Mouse (Mus musculus): ENCODE results near the gene Zkscan17.

Gene Zkscan17

DNA sequence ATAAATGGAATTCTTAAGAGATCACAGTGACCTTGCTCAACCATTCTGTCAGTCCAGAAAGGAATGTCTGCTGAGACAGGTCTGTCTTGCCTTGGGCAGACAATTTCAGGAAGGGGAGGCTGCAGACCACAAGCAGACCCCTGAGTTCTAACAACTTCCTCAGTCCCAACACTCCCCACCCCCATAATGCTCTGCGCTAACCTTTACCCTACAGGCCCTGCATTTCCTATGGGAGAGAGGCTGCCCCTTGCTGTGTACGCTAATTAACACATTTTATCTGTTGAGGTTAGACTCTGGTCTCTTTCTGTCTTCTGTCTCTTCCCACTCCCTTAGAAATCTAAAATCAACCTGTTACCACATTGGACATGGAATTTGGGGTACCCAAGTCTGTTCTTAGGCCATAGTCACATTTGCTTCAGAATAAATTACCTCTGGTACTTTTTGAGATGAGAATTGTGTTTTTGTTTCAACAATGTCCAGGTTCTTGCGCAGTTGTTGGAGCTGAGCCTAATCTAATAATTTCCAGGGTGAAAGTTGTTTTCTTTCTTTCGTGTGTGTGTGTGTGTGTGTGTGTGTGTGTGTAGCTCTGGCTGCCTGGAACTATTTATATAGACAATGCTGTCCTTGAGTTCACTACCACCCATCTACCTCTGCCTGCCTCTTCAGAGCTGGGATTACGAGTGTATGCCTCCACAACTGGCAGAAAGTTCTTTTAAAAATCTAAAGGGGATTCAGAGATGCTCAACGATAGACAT is 6.6 kb downstream of the Zkscan17 start:
- DNase-seq (ENCODE audit: low spot score in 2 of 2) = no peak

DNA sequence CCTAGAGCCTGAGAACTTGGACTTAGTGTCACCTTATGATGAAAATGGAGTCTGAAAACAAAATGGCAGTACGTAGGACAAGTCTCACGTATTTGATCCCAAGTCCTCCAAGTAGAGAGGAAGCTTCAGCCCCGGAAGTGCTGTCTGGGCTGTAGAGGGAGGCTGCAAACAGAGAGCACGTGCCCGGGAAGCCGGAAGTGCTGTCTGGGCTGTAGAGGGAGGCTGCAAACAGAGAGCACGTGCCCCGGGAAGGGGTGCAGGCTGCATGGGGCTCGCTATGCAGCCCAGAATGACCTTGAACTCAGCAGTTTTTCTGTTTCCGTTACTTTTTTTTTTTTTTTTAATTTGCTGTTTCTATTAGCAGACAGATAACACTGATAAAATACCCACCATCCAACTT is 8.3 kb downstream of the Zkscan17 start:
- DNase-seq (ENCODE audit: low spot score in 2 of 2) = no peak

DNA sequence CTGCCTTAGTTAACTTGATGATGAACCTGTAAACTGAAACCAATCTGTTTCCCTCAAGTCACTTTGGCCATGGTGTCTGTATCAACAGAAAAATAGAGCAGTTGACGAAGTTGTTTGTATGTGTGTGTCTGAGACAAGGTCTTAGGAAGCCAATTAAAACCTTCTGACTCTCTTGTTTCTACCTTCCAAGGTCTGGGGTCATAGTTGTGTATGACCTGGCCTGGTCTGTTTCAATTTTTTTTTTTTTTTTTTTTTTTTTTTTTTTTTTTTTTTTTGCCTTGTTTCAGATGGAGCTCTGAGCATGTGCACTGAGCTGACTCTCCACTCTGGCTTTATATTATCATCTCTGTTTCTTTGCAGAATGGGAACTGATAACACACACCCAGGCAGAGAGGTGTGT is 9.1 kb downstream of the Zkscan17 start:
- no peak for DNase-seq (ENCODE audit: low spot score in 2 of 2)

DNA sequence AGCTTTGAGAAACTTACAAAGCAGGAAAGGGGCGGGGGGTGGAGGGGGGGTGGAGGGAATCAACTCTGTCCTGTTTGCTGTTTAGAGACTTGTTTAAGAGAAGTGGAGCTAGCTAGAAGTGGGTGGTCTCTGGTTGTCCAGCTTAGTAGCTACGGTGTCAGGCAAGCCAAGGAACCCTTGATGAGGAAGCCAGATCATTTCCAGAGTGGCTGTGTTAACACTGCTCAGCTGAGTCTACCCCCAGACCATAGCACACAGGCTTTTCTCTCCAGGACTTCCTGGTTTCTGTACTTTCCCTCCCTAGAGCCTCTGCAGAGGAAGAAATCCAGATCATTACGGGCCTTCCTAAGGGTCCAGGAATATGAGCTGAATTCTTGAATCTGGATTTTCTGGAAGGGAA is 11.8 kb downstream of the Zkscan17 start:
- no peak for DNase-seq (ENCODE audit: low spot score in 2 of 2)

DNA sequence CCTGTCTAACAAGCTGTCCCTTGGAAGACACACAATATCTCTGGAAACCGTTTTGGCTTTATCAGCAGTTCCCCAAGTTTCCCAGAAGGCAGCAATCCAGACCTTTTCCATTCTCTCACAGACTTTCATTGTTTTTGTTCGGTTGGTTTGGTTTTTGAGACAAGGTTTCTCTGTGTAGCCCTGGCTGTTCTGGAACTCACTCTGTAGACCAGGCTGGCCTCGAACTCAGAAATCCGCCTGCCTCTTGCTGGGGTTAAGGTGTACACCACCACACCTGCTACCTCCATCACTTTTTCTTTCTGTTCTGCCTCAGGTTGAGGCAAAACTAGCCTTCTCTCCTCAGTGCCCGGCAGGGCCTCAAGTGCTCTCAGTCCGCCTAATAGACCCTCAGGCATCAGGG is 12.2 kb downstream of the Zkscan17 start:
- no peak for DNase-seq (ENCODE audit: low spot score in 2 of 2)

DNA sequence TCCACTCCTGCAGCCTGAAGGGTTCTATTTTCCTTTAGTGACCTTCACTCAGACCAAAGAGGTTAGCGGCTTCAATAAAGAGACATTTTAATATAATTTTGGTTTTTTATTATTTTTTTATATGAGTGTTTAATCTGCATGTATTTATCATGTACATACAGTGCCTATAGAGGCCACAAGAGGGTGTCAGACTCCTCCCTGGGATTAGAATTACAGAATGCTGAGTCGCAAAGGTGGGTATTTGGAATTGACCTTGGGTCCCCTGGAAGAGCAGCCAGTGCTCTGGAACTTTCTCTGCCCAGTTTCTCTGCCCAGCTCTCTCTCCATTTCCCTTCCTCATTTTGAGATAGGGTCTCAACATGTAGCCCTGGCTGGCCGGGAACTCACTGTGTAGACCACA is 13.0 kb downstream of the Zkscan17 start:
- DNase-seq (ENCODE audit: low spot score in 2 of 2) = no peak

DNA sequence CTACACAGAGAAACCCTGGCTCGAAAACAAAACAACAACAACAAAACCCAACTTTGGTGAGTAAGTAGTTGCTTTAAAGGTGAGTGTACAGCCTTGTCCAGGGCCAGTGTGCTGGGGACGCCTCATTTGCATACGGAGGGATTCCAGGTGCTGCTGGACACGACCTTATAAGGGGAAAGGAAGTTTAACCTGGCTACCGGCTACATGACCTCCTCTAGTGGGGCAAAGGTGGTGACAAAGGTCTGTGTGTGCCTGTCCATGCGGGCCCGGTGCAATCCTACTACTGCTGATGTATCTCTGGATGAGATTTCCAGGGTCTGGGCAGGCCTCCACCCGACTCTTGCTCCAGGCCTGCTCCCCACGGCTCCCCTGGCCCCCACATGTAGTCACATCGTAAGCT is 13.8 kb downstream of the Zkscan17 start:
- DNase-seq (ENCODE audit: low spot score in 2 of 2) = no peak

DNA sequence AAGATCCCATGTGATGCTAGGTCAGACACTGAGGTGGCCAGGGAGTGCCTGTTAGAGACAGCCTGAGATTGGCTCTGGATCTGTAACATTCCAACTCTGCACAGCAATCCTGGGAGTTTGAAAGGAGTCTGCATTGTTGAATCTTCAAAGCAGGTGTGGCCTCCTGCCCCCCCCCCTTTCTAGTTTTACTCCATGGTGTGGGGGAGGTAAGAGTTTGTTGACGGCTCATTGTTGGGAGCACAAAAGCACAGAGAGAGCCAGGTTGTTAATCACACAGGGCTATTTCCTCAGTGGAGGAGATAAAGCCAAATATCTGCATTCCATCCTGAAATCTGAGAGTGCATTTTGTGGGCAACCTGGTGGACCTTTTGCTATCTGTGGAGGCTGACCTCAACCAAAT is 15.0 kb downstream of the Zkscan17 start:
- DNase-seq (ENCODE audit: low spot score in 2 of 2) = no peak

DNA sequence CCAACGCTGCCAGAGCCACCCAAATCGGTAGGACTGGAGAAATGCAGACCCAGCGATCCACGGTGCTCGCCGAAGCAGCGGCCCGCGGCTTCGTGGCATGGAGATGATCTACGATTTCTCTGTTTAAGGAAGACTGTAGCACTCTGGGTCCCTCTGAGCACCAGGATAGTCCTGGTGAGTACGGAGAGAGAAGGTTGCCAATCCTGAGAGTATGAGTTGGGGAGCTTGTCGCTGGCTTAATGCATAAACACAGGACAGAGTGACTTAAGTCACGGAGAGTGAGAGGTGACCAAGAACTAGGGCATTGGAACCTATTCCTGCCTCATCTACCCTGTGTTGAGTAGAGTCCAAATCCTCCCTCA is 19.9 kb downstream of the Zkscan17 start:
- DNase-seq (ENCODE audit: low spot score in 2 of 2) = no peak

DNA sequence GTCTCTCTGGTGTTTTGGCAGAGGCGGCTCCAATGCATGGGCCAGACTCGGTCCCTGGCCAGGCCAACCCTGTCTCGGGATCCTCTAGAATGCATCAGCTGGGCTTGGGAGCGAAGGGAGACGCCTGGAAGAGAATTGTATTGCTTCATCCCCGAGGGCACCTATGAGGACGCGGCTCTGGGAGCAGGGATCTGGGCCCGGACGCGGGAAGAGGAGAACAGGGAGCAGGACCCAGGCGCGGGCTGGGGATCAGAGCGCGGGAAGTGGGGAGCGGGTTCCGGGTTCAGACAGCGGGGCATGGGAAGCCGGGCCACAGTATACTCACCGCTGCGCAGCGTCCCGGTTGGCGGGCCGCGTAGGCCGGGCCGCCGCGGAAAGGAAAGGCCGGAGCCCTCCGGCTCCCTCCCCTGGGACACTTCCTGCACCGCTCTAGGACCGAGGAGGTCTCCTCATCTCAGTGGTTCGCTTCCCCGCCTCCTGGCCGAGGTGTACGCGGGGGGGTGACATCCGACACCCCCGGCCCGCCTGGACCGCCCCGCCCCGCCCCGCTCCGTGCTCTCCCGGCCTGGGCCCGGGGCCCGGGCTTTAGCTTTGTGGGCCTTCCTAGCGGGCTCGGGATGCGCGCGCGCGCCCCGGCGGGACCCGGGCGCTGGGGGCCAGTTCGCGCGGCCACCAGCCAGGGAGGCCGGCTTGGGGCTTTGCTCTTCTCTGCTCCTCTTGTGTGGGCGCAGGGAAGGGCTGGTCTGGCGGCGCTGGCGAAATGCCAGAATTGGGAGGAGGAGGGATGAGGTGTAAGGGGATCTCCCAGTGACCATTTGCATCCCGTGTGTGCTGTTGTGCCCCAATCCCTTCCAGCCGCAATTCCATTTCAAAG is 20.5 kb downstream of the Zkscan17 start:
- peak; percentile 85 to 86 for DNase-seq (ENCODE audit: low spot score in 2 of 2)

DNA sequence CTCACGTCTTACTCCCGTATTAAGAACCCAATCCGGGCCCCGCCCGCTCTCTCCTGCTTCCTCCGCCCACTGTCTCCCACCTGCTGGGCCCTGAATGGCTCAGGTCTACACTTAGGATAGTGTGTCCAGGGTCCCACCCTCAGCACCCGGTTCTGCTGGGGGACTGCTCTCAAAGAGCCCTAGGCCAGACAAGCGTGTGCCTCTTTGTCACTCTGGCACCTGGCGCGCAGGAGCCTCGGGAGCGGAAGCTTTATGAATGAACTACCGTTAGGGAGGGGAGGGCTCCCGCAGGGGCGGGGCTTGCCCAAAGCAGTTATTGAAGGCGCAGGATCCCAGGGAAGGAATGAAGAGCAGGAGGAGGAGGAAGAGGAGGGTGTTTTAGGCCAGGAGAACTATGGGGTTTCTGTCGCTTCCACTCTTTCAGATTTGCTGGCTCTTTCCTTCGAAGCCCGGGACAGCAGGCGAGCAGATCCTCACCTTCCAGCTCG is 21.2 kb downstream of the Zkscan17 start:
- peak; percentile 71 to 77 for DNase-seq (ENCODE audit: low spot score in 2 of 2)

DNA sequence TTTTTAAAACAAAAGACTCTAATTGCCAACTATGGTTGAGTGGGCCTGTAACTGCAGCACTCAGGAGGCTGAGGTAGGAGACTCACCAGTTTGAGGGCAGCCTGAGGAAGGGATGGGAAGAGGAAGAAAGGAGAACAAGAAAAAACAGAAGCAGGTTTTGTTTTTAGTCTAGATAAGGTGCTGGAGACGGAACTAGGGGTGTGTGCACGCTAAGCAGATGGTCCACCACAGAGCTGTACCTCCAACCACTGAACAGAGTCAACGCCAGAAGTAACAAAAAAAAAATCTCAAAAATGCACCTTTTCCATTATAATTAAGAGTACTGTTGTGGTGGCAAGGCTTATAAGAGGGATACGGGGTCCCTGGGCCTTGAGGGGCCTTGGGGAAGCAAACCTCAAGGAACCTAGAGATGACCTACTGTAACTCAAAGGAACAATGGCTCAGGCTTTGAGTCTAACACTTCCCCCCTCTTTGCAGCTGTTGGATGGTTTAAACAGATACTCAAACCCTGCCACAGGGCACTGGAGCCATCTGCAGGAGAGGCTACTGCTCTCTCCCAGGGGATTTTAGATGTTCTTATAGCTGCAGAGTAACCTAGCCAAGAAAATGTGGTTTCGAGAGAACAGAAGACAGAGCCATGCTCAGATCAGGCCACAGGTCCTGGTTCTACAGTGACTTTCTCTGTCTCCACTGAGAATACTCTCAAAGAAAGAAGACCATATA is 24.4 kb downstream of the Zkscan17 start:
- DNase-seq (ENCODE audit: low spot score in 2 of 2) = no peak

DNA sequence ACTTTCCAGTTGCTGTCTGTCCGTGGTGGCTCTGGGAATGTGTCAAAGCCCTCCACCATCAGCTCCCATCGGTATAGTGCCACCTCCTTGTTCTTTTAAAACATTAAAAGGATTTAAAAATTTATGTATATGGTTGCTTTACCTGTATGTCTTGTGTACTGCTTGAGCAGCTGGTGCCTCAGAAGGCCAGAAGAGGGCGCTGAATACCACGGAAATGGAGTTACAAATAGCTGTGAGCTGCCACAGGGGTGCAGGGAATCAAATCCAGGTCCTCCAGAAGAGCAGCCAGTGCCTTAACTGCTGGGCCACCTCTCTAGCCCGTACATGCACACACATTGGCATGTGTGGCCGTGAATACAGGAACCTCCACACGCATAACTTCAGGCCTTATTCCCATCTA is 28.8 kb downstream of the Zkscan17 start:
- DNase-seq (ENCODE audit: low spot score in 2 of 2) = no peak

DNA sequence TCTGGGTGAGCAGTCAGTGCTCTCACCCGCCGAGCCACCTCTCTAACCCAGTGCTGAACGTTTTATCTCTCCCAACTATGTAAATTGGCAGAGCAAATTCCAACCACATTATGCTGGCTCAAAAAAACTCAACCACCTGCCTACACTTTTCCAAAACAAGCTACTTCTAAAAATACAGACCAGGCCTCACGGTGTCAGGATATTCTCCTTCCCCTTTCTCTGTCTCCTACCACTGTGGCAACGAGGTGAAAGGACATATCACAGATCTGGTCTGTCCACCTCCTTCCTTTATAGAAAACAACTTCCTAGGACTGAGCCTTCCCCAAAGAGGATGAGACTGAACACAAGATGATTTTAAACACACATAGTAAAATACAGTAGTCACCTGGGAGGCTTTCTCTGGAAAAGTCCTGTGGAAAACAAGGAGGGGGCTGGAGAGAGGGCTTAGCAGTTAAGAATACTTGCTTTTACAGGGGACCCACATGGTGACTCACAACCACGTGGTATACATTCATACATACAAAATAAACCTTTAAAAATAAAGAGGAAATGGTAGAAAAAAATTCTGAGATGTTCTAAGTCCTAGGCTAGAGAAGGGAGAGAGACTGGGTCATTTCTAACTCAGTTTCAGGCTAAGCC is 29.8 kb downstream of the Zkscan17 start:
- no peak for DNase-seq (ENCODE audit: low spot score in 2 of 2)

DNA sequence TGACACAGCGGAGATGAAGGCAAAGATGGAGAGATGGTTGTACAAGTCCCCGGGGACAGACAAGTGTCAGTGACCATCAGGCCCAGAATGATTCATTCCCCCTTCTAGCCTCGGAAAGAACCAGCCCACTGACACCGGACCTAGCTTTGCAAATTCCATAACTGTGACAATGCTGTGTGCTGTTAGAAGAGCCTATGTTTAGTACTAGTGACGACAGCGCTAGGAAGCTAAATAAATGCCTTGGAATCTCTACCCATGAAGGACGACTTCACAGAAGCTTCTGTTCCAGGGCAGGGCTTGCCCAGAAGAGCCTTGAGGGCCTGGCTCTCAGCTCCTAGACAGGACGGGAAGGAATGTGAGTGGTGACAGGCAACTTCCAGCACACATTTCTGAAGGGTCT is 40.3 kb downstream of the Zkscan17 start:
- no peak for DNase-seq (ENCODE audit: low spot score in 2 of 2)

DNA sequence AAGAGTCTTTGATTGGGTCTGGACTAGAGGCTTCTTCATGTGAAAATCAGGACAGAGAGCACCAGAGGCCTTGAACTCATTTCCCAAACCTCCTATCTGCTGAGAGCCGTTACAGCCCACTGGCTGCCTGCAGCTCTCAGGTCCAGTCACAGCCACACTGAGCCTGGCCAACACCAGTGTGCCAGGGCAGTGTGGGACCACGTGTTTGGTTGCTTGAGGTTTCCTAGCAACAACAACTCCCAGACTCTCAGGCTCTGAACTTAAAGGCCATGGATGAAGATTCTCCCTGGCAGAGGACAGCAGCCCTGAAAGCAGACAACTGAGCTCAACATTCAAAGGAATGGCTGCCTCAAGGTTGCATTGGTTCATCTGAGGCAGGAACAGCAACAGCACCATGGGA is 40.9 kb downstream of the Zkscan17 start:
- DNase-seq (ENCODE audit: low spot score in 2 of 2) = no peak

DNA sequence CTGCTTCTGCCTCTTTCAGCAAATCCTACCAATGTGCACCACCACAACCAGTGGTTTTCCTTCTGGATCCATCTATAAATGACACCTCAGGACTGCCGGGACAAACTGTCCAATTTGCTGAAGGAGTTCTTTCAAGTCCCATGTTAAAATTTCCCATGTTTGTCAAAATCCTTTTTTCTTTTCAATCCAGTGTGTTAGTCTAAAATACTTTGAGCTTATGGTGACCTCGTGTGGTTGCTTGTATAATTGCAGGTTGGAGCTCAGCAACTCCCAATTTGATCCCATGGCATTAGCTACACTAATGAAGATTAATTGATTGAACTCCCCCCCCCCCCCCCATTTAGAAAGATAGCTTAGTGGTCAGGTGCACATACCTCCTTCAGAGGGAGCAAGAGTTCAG is 43.3 kb downstream of the Zkscan17 start:
- DNase-seq (ENCODE audit: low spot score in 2 of 2) = peak in 1 of 2 experiments; percentile 69

DNA sequence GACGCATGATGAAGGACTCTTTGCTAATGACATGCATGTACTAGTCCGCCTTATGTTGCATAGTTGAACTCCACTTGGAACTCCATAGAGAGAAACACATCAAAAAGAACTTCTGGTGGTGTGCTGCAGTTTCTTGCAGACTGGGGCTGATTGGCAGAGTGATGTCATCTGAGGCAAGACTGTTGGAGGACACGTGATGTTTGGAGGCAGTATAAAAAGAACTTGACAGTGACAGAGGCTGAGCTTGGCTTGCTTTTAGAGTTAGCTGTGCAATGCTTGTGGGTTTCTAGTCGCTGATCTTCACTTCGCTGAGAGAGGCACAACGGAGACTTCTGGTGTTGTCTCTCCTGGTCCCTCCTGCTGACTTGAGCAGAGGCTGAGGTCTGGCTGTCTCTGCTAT is 49.3 kb downstream of the Zkscan17 start:
- no peak for DNase-seq (ENCODE audit: low spot score in 2 of 2)

DNA sequence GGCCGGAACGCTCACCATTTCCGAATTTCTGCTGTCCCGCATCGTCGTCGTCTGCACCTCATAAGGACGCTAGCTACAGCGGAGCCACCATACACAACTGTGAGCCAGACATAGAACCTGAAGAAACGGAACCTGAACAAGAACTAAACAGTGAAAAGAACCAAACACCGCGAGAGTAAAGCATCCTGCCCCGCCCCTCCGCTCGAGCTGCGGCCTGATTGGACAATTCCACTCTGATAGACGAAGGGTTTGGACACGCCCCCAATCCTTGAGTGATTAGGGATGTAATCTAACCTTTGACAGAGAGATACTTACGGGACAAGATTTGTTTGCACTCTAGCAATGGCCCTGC is 54.2 kb downstream of the Zkscan17 start, which contains the start of gene Zfp867:
Gene Zfp867, minus strand, starts transcription at position 149 of the 352 bp plus-strand sequence.
- DNase-seq (ENCODE audit: low spot score in 2 of 2) = peak; percentile 95

DNA sequence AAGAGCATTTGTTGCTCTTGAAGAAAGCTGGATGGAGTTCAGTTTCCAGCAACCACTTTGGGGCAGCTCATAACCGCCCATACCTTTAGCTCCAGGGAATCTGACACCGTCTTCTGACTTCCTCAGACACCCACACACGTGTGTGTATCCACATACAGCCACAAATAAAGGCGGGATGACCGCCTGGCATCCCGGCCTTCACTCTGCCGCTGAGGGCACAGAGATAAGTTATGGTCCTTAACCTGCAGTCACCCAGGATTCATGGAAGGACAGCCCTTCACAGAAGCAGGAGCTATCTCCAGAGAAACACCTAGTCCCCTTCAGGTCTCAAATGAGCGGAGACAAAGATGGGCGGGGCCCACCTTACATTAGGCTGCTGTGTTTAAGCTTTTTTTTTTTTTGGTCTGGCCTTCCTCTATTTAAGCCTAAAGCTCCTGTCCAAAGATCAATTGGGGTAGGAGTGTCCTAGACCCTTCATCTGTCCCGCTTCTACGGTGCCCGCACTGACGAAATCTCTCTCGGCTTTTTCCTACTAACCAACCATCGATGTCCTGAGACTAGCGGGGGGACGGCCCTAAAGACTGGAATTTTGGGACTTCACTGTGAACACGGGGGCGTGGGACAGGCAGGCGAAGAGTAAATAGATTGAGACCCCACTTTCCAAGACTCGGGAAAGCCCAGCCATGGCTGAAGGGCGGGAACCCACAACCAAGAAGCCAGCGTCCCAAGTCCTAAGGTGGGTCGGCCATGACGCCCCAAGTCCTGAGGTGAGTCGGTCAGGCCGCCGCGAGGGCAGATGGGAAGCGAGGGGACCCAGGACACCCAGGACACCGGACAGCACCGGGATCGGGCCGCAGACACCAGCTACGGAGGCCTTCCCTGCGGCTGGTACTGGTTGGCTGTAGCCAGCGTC is 54.9 kb downstream of the Zkscan17 start:
- DNase-seq (ENCODE audit: low spot score in 2 of 2) = no peak

DNA sequence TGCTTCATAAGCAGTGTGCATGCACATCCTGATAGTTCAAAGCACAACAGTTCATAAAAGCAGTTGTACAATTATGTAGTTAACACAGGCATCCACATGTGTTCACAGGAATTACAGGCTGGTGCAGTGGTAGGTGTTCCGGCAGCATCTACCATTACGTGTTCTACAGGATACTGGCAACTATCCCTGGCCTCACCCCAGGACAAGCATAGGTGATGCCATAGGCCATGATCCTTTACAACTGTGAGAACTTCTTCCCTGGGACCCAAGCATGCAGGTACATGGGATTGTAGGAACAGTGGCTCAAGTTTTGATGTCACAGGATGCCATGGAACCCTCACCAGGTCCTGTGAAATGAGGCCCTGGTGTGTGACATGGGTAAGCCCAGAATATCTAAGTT is 66.1 kb downstream of the Zkscan17 start:
- no peak for DNase-seq (ENCODE audit: low spot score in 2 of 2)

Data from right cerebral cortex, postnatal 10 days (tissue).